Mouse (Mus musculus): ENCODE results near the gene Ppp2r3a.

Ppp2r3a gene

DNA sequence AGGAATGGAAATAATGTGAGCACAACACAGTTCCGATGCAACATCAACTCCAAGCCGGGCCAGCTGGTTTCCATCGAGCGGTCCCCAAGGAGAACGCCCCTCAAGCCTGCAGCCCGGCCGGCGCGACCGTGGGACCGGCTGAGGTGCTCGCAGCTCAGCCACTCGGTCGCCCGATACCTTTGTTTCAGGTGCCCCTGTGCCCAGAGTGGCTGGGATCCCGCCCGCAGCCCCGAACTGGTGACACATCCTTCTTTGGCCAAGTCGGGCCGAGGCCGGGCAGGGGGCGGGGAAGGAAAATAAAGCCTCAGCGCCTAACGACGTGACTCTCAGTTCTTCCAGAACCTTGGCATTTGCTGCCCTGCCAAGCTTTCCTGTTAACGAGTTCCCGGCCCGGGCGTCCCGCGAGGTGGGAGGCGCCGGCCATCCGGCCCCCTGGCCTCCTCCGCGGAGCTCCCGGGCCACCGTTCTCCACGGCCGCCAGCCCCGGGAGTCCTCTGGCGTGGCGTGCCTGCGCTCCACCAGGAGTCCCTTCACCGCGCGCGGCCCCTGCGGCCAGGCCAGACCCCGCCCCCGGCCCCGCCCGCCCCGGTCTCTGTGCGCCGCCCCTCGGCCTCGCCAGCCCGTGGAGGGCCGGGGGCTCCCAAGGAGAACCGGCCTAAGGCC lies 483 bp downstream of the Ppp2r3a start:
- no peak for DNase-seq (ENCODE audit: low spot score in 2 of 2)

DNA sequence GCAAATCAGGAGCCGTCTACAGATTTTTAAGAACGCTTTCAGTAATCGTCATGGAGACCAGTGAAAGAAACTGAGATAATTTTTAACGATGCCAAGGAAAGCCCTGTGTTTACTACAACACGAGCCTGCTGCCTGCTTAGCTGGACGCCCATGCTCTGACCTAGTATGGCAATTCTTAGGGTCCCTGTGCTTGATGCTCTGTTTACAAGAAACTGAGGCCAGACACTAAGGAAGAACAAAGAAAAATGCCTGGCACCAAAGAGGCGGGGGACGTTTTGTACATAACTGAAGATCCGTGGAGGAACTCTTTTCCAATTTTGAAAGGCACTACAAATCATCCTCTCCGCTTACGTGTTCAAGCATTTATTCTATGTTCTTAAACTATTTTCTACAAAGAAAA lies 1.1 kb downstream of the Ppp2r3a start:
- no peak for DNase-seq (ENCODE audit: low spot score in 2 of 2)

DNA sequence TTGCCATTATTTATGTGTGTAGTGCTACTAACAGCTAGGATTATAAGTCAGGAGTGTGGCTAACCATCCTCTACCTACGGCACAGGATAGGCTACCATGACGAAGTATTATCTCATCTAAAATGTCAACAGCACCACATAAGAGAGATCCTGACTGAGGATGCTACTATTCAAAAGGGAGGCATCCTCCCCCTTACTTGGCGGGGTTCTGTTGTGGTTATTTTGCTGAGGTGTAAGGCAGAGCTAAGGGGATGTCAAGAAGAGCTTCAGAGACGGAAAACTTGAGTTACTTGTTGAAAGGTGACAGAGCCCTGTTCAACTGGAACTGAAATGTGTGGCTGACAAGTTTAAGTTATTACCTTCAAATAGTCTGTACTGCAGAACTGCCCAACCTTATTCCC lies 2.0 kb downstream of the Ppp2r3a start:
- DNase-seq (ENCODE audit: low spot score in 2 of 2), result no peak

DNA sequence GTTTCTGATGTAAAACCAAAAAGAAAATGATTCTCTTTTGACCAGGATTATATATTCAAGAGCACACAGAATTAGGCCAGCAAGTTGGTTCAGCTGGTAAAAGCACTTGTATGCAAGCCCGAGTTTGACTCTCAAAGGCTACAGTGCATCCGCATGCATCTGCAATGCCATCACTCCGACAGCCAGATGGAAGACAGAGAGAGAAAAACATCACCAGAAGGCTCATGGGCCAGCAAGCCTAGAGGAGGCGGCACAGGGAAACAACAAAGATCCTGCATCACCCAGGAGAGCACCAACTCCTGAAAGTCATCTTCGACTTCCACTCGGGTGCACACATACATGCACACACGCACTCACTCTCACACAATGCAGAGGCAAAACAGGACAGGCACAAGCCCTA lies 4.1 kb downstream of the Ppp2r3a start:
- DNase-seq (ENCODE audit: low spot score in 2 of 2), result no peak

DNA sequence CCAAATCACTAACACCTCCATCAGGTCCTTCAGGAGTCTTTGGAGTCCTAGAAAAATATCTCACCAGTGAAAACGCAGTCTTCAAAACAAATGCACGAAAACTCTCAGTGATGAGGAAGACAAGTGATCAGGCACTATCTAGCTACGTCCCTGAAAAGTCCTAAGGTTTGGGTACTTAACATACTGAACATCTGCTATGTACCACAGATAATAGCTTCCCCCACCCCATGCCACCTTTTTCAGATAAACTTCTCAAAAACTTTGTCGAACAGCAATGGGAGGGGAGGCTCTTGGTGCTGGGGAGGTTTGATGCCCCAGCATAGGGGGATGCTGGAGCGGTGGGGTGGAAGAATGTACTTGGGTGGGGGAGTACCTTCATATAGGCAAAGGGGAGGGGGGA lies 6.1 kb downstream of the Ppp2r3a start:
- DNase-seq (ENCODE audit: low spot score in 2 of 2), result no peak

DNA sequence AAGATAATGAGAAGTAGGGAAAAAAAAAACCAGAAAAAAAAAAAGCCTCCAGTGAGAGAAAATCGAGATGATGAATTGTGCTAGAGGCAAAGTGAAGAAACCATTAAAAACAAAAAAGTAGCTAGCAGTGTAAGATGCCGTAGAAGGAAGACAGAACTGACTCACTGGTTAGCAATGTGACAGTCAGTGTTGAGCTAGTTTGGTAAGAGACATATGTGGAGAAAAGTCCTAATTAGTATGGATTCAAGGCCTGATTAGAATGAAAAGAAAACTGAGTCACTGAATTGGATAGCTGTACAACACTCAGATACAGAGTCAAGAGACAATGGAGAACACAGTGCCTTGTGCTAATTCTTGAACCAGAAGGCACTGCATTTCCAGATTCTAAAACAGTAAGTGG lies 7.9 kb downstream of the Ppp2r3a start:
- no peak for DNase-seq (ENCODE audit: low spot score in 2 of 2)

DNA sequence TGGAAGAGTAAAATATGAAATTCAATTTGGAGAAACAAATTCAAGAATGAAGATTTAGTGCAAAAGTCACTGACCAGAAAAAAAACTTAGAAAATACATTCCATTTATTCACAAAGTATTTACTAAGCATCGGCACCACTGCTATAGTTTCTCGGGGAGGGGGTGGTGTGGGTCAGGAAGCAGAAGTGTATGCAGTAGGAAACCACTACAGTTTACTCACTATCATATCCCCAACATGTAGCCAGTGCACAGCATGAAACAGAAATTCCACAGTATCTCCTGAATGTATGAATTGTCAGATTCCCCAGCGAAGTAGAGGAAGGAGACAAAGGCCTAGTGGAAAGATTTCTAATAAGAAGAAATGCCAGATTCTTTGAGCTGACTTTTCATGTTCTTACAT lies 11.4 kb downstream of the Ppp2r3a start:
- DNase-seq (ENCODE audit: low spot score in 2 of 2), result no peak

DNA sequence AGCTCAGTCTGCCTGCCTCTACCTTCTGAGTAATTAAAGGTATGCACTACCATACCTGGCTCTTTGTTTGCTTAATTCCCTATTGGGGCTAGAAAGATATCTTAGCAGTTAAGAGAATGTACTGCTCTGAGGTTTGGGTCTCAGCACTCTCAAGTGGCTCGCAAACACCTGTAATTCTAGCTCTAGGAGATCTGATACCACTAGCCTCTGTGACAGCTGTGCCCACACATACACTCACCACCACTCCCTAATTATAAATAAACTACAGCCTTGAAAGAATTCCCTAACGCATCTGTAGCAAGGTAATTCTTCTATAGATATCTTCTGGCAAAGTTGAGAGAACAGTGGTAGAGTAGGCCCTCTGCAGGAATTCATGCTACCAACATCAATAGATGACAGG lies 15.8 kb downstream of the Ppp2r3a start:
- no peak for DNase-seq (ENCODE audit: low spot score in 2 of 2)

DNA sequence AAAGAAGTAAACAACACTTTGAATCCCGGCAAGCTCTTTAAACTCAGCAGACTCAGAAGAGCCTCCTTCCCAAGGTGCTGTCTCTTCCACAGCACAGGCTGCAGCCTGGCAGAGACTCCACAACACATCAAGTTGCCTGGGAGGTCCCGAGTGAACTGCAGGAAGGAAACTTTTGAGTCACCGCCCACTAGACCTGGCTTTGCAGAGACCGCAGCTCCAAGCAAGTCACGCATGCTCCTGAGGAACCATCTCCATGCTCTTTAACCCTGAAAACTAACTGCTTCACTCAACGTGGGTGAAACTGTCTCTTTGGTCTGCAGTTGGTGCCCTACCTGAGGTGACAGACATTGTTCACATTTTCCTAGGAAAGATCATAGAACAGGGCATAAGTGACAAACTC lies 19.6 kb downstream of the Ppp2r3a start:
- DNase-seq (ENCODE audit: low spot score in 2 of 2), result no peak

DNA sequence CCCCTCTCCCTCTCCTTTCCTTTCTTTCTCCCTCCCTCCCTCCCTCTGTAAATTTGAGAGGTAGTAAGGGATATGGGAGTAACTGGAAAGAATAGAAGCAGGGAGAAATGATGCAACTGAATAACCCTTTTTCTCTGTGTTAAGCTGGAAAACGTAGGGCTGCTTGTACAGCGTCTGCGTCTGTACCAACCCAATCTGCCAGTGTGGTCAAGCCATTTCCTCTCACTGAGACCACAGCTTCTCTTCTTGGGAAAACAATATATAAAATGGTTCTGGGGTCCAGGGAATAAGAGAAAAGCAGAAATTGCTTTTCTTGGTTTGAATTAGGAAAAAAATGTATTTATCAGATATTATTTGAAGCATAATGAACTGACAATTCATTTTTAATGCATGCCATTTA lies 21.6 kb downstream of the Ppp2r3a start:
- DNase-seq (ENCODE audit: low spot score in 2 of 2), result no peak

DNA sequence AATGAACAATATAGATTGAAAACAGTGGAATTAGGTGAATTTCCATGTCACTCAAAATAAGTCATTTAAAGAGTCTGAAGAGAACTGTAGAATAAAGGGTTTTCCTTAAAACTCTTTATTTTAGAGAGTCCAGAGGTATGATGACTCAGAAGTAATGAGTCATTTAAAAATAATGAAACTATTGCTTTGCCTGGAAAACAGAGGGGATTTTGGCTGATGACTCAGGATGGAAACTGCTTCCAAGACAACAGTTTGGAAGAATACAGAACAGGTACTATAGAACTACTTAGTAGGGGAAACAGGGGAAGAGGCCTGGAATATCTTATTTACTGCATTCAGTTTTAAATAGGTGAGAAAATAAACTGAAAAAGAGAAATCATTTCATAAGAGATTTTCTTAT lies 22.7 kb downstream of the Ppp2r3a start:
- no peak for DNase-seq (ENCODE audit: low spot score in 2 of 2)

DNA sequence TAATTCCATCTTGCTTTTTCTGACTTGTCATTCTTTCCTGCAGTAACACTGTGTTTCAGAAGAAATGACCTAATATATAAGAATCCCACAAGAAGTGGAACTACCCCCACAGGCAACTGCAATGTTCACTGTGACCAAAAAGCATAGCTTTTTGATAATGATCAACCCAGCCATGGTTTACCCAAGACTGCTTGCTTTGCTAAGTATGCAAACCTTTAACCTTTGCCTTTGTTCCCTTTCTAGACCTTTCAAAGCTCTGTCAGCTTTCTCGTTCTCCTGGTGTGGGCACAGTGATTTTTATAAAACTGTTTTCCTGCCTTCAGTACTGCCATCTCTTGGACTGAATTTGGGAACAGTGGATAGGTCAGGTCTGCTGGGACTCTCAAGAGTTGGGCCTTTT lies 43.6 kb downstream of the Ppp2r3a start:
- DNase-seq (ENCODE audit: low spot score in 2 of 2), result no peak

DNA sequence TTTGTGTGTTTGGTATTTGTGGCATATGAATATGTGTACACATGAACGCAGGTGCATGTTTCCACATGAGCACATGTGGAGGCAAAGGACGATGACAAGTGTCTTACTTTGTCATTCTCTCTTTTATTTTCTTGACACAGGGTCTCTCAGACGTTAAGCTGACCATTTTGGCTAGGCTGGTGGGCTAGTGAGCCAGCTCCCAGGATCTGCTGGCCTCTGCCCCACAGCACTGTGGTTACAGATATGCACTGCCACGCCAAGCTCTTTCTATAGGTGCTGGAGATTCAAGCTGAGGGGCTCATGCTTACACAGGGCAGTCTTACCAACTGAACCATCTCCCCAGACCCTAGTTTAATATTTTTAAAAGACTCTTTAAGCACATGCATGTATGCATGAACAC lies 45.1 kb downstream of the Ppp2r3a start:
- no peak for DNase-seq (ENCODE audit: low spot score in 2 of 2)

DNA sequence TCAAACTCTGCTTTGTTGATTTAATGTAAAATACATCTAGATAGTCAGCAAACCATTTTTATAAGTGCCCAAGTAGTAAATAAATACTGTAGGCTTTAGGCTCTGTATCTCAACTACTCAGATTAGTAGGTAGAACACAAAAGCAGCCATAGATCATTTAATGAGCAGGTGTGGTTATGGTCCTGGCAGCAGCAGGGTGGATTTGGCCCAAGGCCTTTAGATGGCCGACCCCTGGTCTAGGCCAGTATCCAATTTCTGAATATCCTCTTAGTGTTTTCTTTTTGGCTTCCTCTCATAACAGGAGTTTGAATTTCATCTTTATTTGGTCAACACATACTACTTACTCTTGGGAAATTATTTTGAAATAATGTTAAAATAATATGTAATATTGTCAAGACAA lies 46.4 kb downstream of the Ppp2r3a start:
- DNase-seq (ENCODE audit: low spot score in 2 of 2), result no peak

DNA sequence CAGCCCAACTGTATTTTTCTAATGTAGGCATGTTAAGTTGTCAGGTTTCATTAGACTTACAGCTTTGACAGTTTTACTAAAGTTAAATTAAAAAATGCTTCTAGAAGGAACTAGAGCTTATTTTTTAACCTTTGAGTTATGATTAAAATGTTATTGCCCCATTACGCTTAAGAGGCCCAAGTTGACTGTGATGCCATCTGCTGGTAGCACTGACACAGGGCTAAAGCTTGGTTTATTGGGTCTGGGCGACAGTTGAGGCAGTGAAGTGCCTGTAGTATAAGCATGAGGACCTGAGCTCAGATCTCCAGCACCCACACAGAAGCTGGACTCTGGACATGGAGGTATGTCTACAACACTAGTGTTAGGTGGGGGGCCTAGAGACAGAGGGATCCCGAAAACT lies 47.5 kb downstream of the Ppp2r3a start:
- DNase-seq (ENCODE audit: low spot score in 2 of 2), result no peak

DNA sequence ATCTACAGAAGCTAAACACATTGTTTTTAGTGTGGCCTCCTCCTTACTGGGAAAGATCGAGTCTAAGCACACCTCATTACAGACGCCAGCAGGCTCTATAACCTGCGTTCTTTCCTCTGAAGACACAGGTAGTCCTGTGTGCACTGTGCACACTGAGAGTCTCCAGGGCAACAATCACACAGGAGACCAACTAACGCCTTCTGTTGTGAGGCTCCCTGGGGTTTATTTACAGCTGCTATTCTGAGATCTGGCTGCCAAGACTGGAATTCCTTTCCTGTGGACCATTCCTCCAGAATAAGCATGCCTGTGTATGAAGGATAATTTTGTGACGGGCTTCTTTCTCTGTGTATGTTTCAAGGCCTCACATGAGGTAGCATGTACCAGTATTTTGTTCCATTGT lies 51.0 kb downstream of the Ppp2r3a start:
- DNase-seq (ENCODE audit: low spot score in 2 of 2), result no peak

DNA sequence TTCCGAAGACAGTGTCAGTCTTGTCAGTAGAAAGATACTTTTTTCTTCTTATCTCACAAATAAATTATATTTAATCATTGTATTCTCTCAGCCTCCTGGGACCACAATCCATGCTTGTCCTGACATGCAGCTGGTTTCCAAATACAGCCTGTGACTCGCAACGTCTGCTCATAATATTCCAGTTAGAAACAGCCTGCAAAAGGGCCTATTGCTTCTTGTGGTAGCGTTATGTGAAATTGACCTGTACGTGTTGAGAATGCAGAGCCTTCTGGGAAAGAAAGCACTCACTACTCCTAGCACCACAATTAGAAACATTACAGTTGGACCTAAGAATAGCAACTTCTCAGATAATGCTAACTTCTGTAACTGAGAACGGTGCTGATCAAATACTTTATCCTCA lies 52.8 kb downstream of the Ppp2r3a start:
- no peak for DNase-seq (ENCODE audit: low spot score in 2 of 2)

DNA sequence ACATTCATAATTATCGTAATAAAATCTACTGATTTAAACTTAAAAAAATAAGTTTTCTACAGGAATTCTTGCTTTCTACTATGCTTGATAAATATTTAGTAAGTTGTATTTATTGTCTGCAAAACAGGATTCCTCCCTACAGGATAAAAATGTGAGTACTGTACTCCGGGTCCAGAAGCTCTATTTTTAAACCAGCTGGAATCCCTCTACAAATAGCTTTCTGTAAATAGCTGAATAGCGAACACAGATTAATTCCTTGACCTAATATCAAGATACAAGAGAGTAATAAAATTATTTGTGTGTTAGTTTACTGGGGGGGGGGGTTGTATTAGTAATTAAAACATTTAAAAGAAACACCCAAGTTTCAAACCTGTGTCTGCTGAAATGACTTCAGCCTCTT lies 53.3 kb downstream of the Ppp2r3a start:
- DNase-seq (ENCODE audit: low spot score in 2 of 2), result no peak

DNA sequence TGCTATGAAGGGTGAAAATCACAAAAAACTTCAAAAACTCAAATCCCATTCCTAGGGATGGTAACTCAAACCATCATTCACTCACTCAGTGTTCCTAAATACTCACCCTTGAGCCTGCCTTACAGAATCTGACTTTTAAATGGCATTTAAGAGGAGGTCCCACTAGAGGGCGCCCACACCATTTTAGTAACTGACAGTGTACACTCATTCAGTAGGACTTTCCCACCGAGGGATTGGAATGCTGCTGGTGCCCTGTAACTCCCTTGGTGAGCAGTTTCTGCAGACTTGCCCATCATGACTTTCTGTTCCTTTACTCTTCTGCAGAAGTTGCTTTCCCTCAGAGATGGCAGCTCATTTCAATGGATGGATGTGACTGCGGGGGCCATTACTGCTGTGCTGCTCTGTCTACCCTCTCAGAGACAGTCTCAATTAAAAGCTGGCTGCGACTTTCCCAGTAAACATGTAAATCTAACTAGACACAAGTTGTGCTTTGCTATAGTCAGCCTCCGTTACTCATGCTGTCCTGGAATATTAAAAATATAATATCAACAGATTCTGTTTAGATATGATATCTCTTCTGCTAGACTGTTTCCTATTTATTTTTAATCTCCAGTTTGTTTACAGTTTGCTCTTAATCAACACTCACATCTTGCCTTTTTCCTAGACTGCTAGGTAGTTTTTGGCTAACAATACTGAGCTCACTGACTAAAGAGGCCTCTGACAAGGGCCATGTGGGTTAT lies 69.5 kb downstream of the Ppp2r3a start:
- DNase-seq (ENCODE audit: low spot score in 2 of 2), result peak; percentile 38 to 53

DNA sequence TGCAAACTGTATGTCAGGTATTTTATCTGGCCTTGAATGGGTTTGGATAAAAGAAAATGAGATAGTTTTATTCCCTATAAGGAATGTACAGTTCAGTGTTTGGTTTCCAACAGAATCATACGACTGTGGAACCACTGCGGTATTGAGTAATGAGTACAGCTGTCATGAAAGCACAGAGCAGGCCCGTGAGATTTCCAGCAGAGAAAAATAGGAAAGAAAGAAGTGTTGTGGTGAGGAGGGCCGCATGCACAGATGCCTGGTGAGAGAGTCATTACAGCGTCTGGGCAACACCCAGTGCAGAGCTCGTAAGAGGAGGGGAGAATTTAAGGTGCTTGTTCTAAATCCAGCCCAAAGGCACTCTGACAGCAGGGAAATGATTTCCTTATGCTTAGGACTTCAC lies 70.3 kb downstream of the Ppp2r3a start:
- DNase-seq (ENCODE audit: low spot score in 2 of 2), result no peak

DNA sequence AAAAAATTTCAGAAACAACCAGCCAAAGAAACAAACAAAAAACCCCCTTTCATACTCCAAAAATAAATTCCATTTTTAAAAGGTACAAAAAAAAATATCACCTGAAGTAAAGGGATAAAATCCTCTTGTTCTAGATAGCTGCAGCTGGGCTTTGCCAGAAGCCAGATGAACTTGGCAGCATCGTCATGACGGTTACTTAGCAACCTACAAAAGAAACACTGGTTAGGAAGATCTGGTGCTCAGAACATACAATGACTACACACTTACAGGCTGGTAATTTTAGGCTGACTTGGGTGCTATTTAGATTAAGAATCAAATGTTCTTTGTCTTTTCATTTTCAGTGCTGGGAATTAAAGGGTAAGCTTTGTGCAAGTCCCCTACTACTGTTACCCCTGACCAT lies 71.4 kb downstream of the Ppp2r3a start:
- no peak for DNase-seq (ENCODE audit: low spot score in 2 of 2)

DNA sequence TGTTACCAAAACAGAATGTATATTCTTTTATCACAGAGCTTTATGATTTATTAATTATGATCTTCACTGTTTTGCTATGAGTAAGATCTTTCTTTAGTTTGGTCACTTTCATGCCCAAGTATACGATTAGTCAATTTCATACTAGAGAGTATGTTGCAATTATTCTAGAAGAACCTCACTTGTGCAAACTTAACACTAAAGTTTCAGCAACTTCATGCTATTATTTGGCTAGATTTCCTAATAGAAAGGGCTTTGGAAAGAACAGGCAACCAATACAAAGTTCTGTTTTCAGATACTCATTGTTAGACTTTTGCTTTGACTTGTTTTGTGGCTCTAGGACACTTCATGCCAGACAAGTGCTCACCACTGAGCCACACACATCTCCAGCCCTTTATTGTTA lies 91.0 kb downstream of the Ppp2r3a start:
- DNase-seq (ENCODE audit: low spot score in 2 of 2), result no peak

DNA sequence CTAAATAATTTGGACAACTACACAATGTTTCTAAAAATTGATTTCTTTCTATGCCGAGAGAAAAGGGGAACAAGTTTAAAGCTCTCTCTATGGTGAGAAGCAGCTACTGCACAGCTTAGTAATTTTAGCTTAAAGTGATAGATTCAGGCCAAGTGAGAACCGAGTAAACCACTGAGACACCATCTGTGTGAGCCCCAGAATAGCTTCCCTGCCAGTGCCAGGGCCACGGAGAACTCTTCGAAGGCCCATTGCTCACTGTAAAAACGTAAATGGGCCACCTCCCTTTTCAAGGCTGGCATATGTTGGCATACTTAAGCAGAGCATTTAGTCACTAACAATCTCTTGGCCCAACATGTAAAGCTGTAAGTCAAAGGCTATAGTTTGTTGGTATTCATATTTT lies 91.5 kb downstream of the Ppp2r3a start:
- DNase-seq (ENCODE audit: low spot score in 2 of 2), result no peak

DNA sequence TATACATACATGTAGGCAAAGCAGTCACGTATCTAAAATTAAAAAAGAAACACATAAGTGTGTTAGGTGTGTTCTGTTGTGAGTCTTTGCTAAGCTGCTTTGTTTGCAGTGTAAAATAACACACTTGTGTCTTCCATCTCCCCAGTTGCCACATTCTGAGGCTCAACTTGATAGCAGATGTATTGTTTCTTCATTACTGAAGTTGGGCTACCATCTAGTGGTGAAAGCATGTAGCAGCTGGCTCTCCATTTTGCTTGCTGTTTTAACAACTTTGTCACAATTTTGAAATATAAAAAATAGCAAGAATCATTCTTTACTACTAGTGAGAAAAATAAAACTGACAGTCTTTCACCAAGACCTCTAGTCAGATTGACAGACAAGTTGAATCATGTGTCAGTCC lies 92.2 kb downstream of the Ppp2r3a start:
- DNase-seq (ENCODE audit: low spot score in 2 of 2), result peak in 1 of 2 experiments; percentile 22

All from spleen, postnatal 36 days (tissue).